Mouse (Mus musculus): ENCODE measurements around the gene Haspin. TPM values are rescaled to one million over a fixed set of nuclear protein-coding genes. Genes with fewer than 3 reads are reported as not detected.

The Haspin gene
- 2.0 TPM for polyA plus RNA-seq (2017; shearing (Covaris generic))

GRCm38 (mm10) chr11:73137591-73138501 lies at the start of gene Haspin:
TSS of gene Haspin (minus strand) at chr11:73138294.

DNA sequence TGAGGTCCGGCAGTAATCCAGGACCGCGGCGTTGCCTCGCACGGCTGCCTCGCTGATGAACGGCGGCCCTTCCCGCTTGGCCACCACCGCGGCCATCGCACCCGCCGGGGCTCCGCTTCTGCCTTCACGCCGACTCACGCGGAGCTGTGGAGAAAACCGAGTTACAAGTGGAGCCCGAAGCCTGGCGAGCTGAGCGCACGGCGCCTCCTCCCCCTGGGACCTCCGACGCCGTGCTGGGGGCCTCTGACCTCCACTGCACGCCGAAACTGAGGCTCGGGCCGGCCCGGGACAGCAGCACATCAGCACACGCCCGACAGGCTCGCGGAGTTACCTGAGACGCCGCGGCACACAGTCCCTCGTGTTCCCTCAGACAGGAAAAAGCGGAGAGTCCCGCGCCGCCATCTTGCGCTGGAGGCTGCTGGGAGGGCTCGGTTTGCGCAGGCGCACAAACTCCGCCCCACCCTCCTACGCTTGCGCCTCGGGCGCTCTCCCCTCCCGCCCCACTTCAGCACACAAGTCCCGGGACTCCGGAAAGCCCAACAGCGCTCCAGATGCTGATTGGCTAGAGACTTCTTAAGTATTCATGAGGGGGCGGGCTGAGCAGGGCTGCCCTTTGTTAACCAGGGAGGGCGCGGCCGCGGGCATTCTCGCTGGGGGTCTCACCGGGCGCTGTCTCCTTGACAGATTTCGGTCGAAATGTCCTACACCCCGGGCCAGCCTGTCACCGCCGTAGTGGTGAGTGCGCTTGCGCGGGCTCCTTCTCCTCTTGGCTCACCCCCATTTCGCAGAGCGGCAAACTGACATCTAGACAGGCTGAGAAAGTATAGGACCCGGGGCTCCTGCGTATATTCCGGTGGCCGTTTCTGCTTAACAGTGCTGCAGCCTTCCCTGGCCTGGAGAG lies 38.8 kb upstream of the Haspin start, which contains the start of the genes Emc6 and Tax1bp3:
TSS of gene Emc6 (minus strand) at position 430 of the 901 bp plus-strand sequence.
TSS of gene Tax1bp3 (plus strand) at position 476 of the 901 bp plus-strand sequence.

GRCm38 (mm10) chr11:73159957-73160810 lies 22.1 kb upstream of the Haspin start, which contains the start of gene P2rx5:
TSS of gene P2rx5 (plus strand) at chr11:73160421.

DNA sequence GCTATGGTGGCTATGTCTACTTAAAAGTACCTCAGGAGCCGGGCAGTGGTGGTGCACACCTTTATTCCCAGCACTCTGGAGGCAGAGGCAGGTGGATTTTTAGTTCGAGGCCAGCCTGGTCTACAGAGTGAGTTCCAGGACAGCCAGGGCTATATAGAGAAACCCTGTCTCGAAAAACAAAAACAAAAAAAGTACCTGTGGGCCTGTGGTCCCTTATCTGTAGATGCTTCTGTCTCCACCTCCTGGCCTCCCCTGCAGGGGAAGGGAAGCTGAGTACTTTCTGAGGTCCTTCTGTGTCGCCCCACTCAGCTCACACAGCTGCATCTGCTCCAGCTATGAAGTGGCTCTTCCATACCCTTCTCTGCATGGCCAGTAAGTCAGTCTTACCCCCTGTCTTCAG lies 47.8 kb downstream of the Haspin start, which contains the start of gene Itgae:
TSS of gene Itgae (plus strand) at position 301 of the 400 bp plus-strand sequence.

Other genes starting within 250 kb of the Haspin start
- 236 TPM for gene Atp2a3, start 177.1 kb downstream of the Haspin start, polyA plus RNA-seq (2017; shearing (Covaris generic))
- gene P2rx1, start 139.2 kb downstream of the Haspin start, polyA plus RNA-seq (2017; shearing (Covaris generic)) = not detected
- 4.6 TPM for gene Camkk1, start 119.3 kb downstream of the Haspin start, polyA plus RNA-seq (2017; shearing (Covaris generic))
- 7.5 TPM for gene Ncbp3, start 90.5 kb downstream of the Haspin start, polyA plus RNA-seq (2017; shearing (Covaris generic))
- gene Itgae, start 47.7 kb downstream of the Haspin start, polyA plus RNA-seq (2017; shearing (Covaris generic)) = 0.67 TPM
- not detected for gene P2rx5, start 22.1 kb upstream of the Haspin start, polyA plus RNA-seq (2017; shearing (Covaris generic))
- 75.4 TPM for gene Emc6, start 38.7 kb upstream of the Haspin start, polyA plus RNA-seq (2017; shearing (Covaris generic))
- 12.5 TPM for gene Tax1bp3, start 38.8 kb upstream of the Haspin start, polyA plus RNA-seq (2017; shearing (Covaris generic))
- 9.9 TPM for gene Ctns, start 60.7 kb upstream of the Haspin start, polyA plus RNA-seq (2017; shearing (Covaris generic))
- 4.3 TPM for gene Shpk, start 61.2 kb upstream of the Haspin start, polyA plus RNA-seq (2017; shearing (Covaris generic))
- not detected for gene Trpv1, start 96.0 kb upstream of the Haspin start, polyA plus RNA-seq (2017; shearing (Covaris generic))
- not detected for gene Trpv3, start 129.1 kb upstream of the Haspin start, polyA plus RNA-seq (2017; shearing (Covaris generic))
- gene Aspa, start 191.3 kb upstream of the Haspin start, polyA plus RNA-seq (2017; shearing (Covaris generic)) = 0.41 TPM
- gene Gm49340, start 191.4 kb upstream of the Haspin start, polyA plus RNA-seq (2017; shearing (Covaris generic)) = not detected
- not detected for gene Spata22, start 191.4 kb upstream of the Haspin start, polyA plus RNA-seq (2017; shearing (Covaris generic))
- not detected for gene Olfr20, start 212.5 kb upstream of the Haspin start, polyA plus RNA-seq (2017; shearing (Covaris generic))
- gene Olfr376, start 233.0 kb upstream of the Haspin start, polyA plus RNA-seq (2017; shearing (Covaris generic)) = not detected